Mouse (Mus musculus) olfactory bulb, adult 2 months (tissue): ENCODE data around the gene Npm1.

Experiments used
- CTCF ChIP-seq: fragments of 200-500 bp; IDR thresholded peaks from 2 replicates; pipeline ENCODE4 v1.5.1; 2012; ENCODE audit warnings: low read depth, mild to moderate bottlenecking, low read length, moderate library complexity; ENCODE audit not compliant: insufficient read depth
- POLR2A ChIP-seq: fragments of 200-500 bp; IDR thresholded peaks from 2 replicates; pipeline ENCODE4 v1.6.1; 2012; ENCODE audit warnings: mild to moderate bottlenecking, low read depth, low read length, moderate library complexity; ENCODE audit not compliant: insufficient read depth

DNA sequence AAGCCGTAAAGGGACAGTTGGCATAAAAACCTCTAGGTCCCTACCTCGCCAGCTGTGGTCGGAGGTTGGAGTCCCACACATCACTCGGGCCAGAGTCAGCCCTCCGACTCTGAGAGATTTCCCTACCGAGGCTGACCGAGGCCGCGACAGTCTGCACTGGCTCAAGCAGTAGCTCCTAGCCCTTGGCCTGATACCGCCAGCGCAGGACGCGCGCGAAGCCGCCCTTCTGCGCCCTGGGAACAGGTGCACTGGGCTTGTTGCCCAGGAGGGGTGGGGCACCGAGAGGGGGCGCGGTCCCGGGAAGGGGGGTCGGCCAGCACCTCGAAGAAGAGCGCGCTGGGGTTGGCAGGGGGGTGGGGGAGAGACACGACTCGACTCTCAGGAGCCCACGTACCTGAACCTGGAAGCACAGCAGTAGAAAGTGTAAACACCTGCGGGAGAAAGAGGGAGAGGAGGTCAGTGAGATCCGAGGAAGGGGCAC is 16.3 kb downstream of the Npm1 start:
- TF ChIP-seq CTCF (no peak), POLR2A (no peak)
